Mouse (Mus musculus) midbrain, embryonic 13.5 days (tissue): ENCODE data around the gene Idh3a. TPM values are rescaled to one million over a fixed set of nuclear protein-coding genes. Genes with fewer than 3 reads are reported as not detected.
A peak's percentile ranks its signal among the peaks of the same experiment; 100 is the strongest.

Experiments used
- ATAC-seq: fragments of 200-750 bp; cut with Nextera tagmentation; 2 replicates; pipeline ENCODE4 v1.8.0; 2017; ENCODE audit warnings: mild to moderate bottlenecking, moderate TSS enrichment, moderate library complexity
- H3K27ac ChIP-seq: fragments of 300-500 bp; sonication (generic); 2 replicates; pipeline ENCODE4 v1.5.1; 2015; ENCODE audit warnings: inconsistent platforms, mild to moderate bottlenecking, moderate library complexity
- H3K27me3 ChIP-seq: fragments of 300-500 bp; sonication (generic); 2 replicates; pipeline ENCODE4 v1.6.1; 2015; ENCODE audit warnings: mild to moderate bottlenecking, inconsistent platforms
- H3K36me3 ChIP-seq: fragments of 300-500 bp; sonication (generic); 2 replicates; pipeline ENCODE4 v1.6.1; 2015; ENCODE audit warnings: mild to moderate bottlenecking, inconsistent platforms
- H3K4me1 ChIP-seq: fragments of 300-500 bp; sonication (generic); replicated peaks from 2 replicates; pipeline ENCODE4 v1.6.1; 2015; ENCODE audit warnings: inconsistent platforms
- H3K4me2 ChIP-seq: fragments of 300-500 bp; sonication (generic); replicated peaks from 2 replicates; pipeline ENCODE4 v1.6.1; 2015; ENCODE audit warnings: moderate library complexity, mild to moderate bottlenecking, inconsistent platforms
- H3K4me3 ChIP-seq: fragments of 300-500 bp; sonication (generic); replicated peaks from 2 replicates; pipeline ENCODE4 v1.5.1; 2015; ENCODE audit warnings: mild to moderate bottlenecking, inconsistent platforms
- H3K9ac ChIP-seq: fragments of 300-500 bp; sonication (generic); replicated peaks from 2 replicates; pipeline ENCODE4 v1.6.1; 2015; ENCODE audit warnings: mild to moderate bottlenecking, inconsistent platforms
- H3K9me3 ChIP-seq: fragments of 300-500 bp; sonication (generic); 2 replicates; pipeline ENCODE4 v1.6.1; 2016; ENCODE audit warnings: mild to moderate bottlenecking, inconsistent platforms
- WGBS: fragments of 180-500 bp; shearing (Covaris S2); methylation state at CpG from one replicate; pipeline ENCODE4 v1.1.7; 2015; 5-methylcytosine and 5-hydroxymethylcytosine counted together
- polyA plus RNA-seq: library from polyadenylated mRNA; unstranded; fragments of >200 nt; fragmentation: Nextera tagmentation; extraction: Ambion mirVana; gene quantifications from 2 replicates; pipeline ENCODE4 v1.2.1, GENCODE M21; 2015

Idh3a gene
- 109 and 114 TPM in 2 replicates for polyA plus RNA-seq

- H3K9me3 ChIP-seq: no peaks in the 10 kb centered on the region
- no peaks in the 10 kb centered on the region for H3K27me3 ChIP-seq
- H3K36me3 ChIP-seq: peaks cover 10% of the 10 kb centered on the region; the same call in 1 of the 2 replicates
- peak within 1 kb of the TSS; percentile 96 for H3K4me3 ChIP-seq
- peak within 1 kb of the TSS; percentile 96 for H3K4me2 ChIP-seq
- under 1% methylated on average over 73 of the region's 73 CpGs for WGBS
- peak within 1 kb of the TSS; percentile 53; the same call in 1 of the 2 replicates for H3K27ac ChIP-seq
- ATAC-seq: peak; percentile 99
- peak within 1 kb of the TSS; percentile 92 for H3K9ac ChIP-seq
- H3K4me1 ChIP-seq: peaks cover 20% of the 10 kb centered on the region
Observed at GRCm38 (mm10) chr9:54586199-54587061, at the start of gene Idh3a. TSS of gene Idh3a (plus strand) at chr9:54586334.

- H3K36me3 ChIP-seq: no peaks in the 10 kb centered on the region
- WGBS: 35% methylated on average over 4 of the region's 4 CpGs
- no peaks in the 10 kb centered on the region for H3K9me3 ChIP-seq
- H3K4me1 ChIP-seq: peaks cover 16% of the 10 kb centered on the region
- no peak overlapping the region for H3K9ac ChIP-seq
- H3K4me2 ChIP-seq: no peak overlapping the region
- no peaks in the 10 kb centered on the region for H3K27me3 ChIP-seq
- no peak overlapping the region for H3K27ac ChIP-seq
- no peak overlapping the region for H3K4me3 ChIP-seq
- no peak for ATAC-seq
Observed at GRCm38 (mm10) chr9:54537030-54537429, 49.1 kb upstream of the Idh3a start.

- no peaks in the 10 kb centered on the region for H3K9me3 ChIP-seq
- H3K4me1 ChIP-seq: peaks cover 13% of the 10 kb centered on the region
- 82% methylated on average over 3 of the region's 3 CpGs for whole genome bisulfite sequencing
- no peaks in the 10 kb centered on the region for H3K27me3 ChIP-seq
- H3K9ac ChIP-seq: no peak overlapping the region
- H3K36me3 ChIP-seq: no peaks in the 10 kb centered on the region
- no peak overlapping the region for H3K4me3 ChIP-seq
- H3K4me2 ChIP-seq: no peak overlapping the region
- ATAC-seq: no peak
- H3K27ac ChIP-seq: no peak overlapping the region
Observed at GRCm38 (mm10) chr9:54537480-54537879, 48.7 kb upstream of the Idh3a start.

- no peak overlapping the region for H3K9ac ChIP-seq
- peaks cover 8% of the 10 kb centered on the region for H3K4me1 ChIP-seq
- H3K4me3 ChIP-seq: no peak overlapping the region
- ATAC-seq: no peak
- WGBS: 96% methylated on average over 3 of the region's 3 CpGs
- H3K27me3 ChIP-seq: no peaks in the 10 kb centered on the region
- no peak overlapping the region for H3K4me2 ChIP-seq
- no peaks in the 10 kb centered on the region for H3K36me3 ChIP-seq
- no peaks in the 10 kb centered on the region for H3K9me3 ChIP-seq
- H3K27ac ChIP-seq: no peak overlapping the region
Observed at GRCm38 (mm10) chr9:54538244-54538643, 47.9 kb upstream of the Idh3a start.

GRCm38 (mm10) chr9:54538684-54539083, 47.5 kb upstream of the Idh3a start, which contains the start of gene Sh2d7:
TSS of gene Sh2d7 (plus strand) at chr9:54538984.
- Histone ChIP-seq H3K4me1 (peaks cover 7% of the 10 kb centered on the region), H3K36me3 (no peaks in the 10 kb centered on the region), H3K9ac (no peak within 1 kb of the TSS), H3K9me3 (no peaks in the 10 kb centered on the region), H3K27ac (no peak within 1 kb of the TSS), H3K4me2 (no peak within 1 kb of the TSS), H3K4me3 (no peak within 1 kb of the TSS), H3K27me3 (no peaks in the 10 kb centered on the region)
- 93% methylated on average over 14 of the region's 14 CpGs for WGBS
- no peak for ATAC-seq

GRCm38 (mm10) chr9:54540801-54541200, 45.3 kb upstream of the Idh3a start:
- Histone ChIP-seq H3K4me1 (no peaks in the 10 kb centered on the region), H3K9me3 (no peaks in the 10 kb centered on the region), H3K36me3 (no peaks in the 10 kb centered on the region), H3K9ac (no peak overlapping the region), H3K27ac (no peak overlapping the region), H3K4me3 (no peak overlapping the region), H3K4me2 (no peak overlapping the region), H3K27me3 (no peaks in the 10 kb centered on the region)
- 84% methylated on average over 5 of the region's 5 CpGs for WGBS
- no peak for ATAC-seq

- no peaks in the 10 kb centered on the region for H3K27me3 ChIP-seq
- ATAC-seq: no peak
- no peaks in the 10 kb centered on the region for H3K36me3 ChIP-seq
- no peaks in the 10 kb centered on the region for H3K4me1 ChIP-seq
- no peak overlapping the region for H3K4me3 ChIP-seq
- no peak overlapping the region for H3K4me2 ChIP-seq
- no peak overlapping the region for H3K27ac ChIP-seq
- WGBS: 88% methylated on average over 9 of the region's 9 CpGs
- H3K9ac ChIP-seq: no peak overlapping the region
- no peaks in the 10 kb centered on the region for H3K9me3 ChIP-seq
Observed at GRCm38 (mm10) chr9:54544212-54544953, 41.8 kb upstream of the Idh3a start.

GRCm38 (mm10) chr9:54544954-54545315, 41.2 kb upstream of the Idh3a start:
- 92% methylated on average over 4 of the region's 4 CpGs for WGBS
- Histone ChIP-seq H3K36me3 (no peaks in the 10 kb centered on the region), H3K4me1 (no peaks in the 10 kb centered on the region), H3K9me3 (no peaks in the 10 kb centered on the region), H3K4me2 (no peak overlapping the region), H3K9ac (no peak overlapping the region), H3K4me3 (no peak overlapping the region), H3K27ac (no peak overlapping the region), H3K27me3 (no peaks in the 10 kb centered on the region)
- ATAC-seq: no peak

GRCm38 (mm10) chr9:54547536-54547935, 38.6 kb upstream of the Idh3a start:
- no peak for ATAC-seq
- Histone ChIP-seq H3K27me3 (no peaks in the 10 kb centered on the region), H3K4me1 (no peaks in the 10 kb centered on the region), H3K9me3 (no peaks in the 10 kb centered on the region), H3K4me2 (no peak overlapping the region), H3K9ac (no peak overlapping the region), H3K27ac (no peak overlapping the region), H3K36me3 (no peaks in the 10 kb centered on the region), H3K4me3 (no peak overlapping the region)
- WGBS: 26% methylated on average over 5 of the region's 5 CpGs

- Histone ChIP-seq H3K9ac (no peak overlapping the region), H3K27ac (no peak overlapping the region), H3K36me3 (no peaks in the 10 kb centered on the region), H3K4me2 (no peak overlapping the region), H3K4me3 (no peak overlapping the region), H3K9me3 (no peaks in the 10 kb centered on the region), H3K4me1 (no peaks in the 10 kb centered on the region), H3K27me3 (no peaks in the 10 kb centered on the region)
- 93% methylated on average over 6 of the region's 6 CpGs for WGBS
- ATAC-seq: no peak
Observed at GRCm38 (mm10) chr9:54549433-54549832, 36.7 kb upstream of the Idh3a start.

GRCm38 (mm10) chr9:54552409-54552808, 33.7 kb upstream of the Idh3a start:
- no peak overlapping the region for H3K27ac ChIP-seq
- no peaks in the 10 kb centered on the region for H3K4me1 ChIP-seq
- no peak overlapping the region for H3K4me3 ChIP-seq
- no peaks in the 10 kb centered on the region for H3K27me3 ChIP-seq
- H3K9me3 ChIP-seq: no peaks in the 10 kb centered on the region
- no peak for ATAC-seq
- no peak overlapping the region for H3K4me2 ChIP-seq
- WGBS: 24% methylated on average over 5 of the region's 5 CpGs
- H3K36me3 ChIP-seq: no peaks in the 10 kb centered on the region
- H3K9ac ChIP-seq: no peak overlapping the region

GRCm38 (mm10) chr9:54555044-54555443, 31.1 kb upstream of the Idh3a start:
- peaks cover 9% of the 10 kb centered on the region; the same call in 1 of the 2 replicates for H3K4me1 ChIP-seq
- H3K27me3 ChIP-seq: peaks cover 15% of the 10 kb centered on the region
- 96% methylated on average over 2 of the region's 2 CpGs for WGBS
- no peak overlapping the region for H3K9ac ChIP-seq
- no peaks in the 10 kb centered on the region for H3K9me3 ChIP-seq
- H3K4me2 ChIP-seq: no peak overlapping the region
- ATAC-seq: no peak
- H3K4me3 ChIP-seq: no peak overlapping the region
- no peaks in the 10 kb centered on the region for H3K36me3 ChIP-seq
- no peak overlapping the region for H3K27ac ChIP-seq
